Mouse (Mus musculus): ENCODE results near the gene Tbxas1.

Gene Tbxas1

DNA sequence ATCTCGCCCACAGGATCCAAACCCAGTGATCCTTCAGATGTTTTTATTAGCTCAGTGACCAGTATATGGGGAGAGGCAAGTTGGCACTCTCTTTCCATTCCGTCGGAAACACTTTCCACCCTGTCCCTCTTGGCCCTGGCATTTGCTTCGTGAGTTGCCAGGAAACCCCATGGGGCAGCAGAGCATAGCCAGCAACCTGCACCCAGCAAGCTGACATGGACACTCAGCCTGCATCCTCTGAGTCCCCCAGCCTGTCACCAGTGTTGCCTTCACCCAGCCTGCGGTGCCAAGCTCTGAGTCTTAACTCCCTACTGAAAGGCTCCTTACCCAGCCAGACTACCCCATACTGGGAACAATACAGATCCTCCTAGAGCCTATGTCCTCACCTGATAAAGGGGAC is 173.9 kb downstream of the Tbxas1 start:
- DNase-seq (ENCODE audit: low read depth, low spot score), result no peak

DNA sequence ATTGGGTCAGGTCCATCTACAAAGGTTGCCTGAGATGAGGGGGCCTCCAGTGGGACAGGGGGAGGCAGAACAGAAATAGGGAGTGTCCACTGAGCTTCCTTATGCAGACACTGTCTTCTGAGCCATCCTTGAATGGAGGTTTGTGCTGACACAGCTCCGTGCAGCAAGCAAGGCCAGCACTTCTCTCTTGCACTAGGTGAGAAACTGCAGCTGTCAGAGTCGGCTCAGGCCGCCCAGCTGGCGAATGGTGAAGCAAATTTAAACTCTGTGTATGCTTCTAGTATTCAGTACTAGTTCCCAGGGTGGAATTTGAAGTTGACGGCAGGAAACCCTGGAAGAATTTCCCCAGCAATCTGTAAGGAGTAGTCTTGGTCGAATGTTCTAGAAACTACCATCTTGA is 175.6 kb downstream of the Tbxas1 start:
- no peak for DNase-seq (ENCODE audit: low read depth, low spot score)

DNA sequence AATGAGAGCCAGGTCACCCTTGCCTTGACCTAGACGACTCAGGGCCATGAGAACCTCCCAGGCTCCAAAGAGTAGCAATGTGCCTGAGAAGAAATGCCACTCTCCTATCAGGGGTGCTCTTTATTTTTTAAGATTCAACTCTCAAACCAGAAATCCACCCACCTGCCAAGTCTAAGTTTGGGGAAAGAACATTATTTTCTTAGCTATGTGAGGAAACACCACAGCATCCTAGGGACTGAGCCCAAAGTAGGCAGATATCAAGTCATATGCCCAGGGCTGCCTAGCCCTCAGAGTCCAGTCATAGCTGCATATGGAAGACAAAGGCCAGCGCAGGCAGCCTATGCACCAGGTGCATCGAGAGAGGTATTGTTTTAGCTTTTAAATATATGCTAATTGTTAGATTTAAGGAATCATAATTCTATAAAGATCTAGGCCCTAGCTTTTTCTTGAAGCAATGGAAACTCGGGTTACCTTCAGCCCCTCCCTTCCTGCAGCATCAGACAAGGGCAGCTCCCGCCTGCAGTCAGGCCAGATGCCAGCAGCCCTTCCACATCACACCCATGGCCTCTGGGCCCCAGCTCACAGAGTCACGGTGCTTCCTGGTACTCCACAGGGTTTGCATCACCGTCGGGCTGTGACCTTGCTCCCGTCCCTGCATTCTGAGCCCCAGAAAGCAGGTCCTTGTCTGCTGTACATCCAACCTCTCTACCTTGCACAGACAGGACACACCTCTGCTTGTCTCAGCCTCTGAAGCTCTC is 176.8 kb downstream of the Tbxas1 start:
- no peak for DNase-seq (ENCODE audit: low read depth, low spot score)

DNA sequence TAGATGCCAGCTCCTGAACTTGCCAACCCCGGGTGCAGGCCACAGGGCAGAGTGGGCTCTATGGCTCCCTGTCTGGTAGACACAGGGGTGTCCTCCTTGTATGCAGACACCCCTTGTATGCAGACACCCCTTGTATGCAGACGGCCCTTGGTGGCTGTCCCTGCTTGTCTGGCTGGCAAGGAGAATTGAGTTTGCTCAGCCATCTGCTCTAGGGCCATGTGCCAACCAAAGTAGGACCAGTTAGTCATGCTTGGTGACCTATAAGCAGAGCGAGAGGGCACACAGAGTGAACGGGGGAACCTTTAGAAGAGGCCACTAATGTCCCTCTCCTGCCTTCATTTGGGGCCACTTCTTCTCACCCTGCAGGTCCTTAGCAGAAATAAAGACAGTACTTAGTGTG is 177.4 kb downstream of the Tbxas1 start:
- DNase-seq (ENCODE audit: low read depth, low spot score), result no peak

DNA sequence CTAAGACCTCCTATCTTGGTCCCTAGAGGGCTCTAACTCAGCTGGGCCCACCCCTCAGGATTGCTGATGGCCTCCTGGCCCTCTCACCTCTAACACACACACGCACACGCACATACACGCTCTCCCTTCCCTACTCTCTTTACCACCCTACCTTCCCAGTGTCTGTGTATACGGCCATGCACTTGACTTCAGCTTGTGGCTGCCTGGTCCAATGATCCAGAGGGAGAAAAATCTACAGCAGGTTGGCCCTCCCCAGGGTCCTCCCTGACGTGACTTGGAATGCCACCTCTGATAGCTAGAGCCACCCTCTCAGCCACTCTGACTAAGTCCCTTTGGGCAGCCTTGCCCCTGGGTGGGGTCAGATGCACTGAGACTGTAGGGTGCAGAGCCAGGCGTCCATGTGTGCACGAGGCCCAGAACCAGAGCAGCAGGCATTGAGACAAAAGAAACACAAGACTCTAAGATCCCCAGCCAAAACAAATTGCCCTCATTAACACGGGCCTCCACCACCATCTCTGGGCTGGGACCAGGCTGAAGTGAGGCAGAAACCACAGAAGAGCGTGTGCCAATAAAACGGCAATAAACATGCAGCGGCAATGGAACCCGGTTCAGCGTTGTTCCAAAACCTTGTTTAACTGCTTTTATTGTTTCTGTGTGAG is 179.1 kb downstream of the Tbxas1 start:
- DNase-seq (ENCODE audit: low read depth, low spot score), result no peak

DNA sequence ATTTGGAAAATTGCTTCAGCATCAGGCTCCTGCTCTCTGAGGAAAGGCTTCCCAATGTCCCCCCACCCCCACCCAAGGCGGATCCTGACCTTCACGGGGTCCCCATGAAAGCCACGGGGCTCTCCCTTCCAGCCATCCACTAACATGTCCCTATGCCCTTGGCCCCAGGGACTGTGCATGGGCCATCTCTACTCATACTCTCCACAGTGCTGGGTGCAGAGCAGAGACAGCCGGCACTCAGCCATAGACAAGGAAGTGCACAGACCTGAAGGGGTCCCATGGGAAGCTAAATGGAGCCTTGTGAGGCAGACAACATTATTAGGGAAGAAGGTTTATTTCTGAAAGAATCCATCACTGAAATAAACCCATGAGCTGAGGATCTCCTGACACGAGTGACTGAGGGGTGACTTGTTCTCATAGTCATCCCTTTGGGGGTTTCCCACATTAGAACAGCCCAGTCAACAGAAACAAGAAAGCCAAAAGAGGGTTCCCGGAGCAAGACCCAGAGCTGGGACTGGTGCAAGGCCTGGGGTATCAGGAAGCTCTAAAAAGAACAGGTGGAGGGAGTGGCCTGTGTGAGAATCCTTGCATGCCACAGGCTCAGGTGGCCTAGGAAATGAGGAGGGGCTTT is 179.8 kb downstream of the Tbxas1 start:
- DNase-seq (ENCODE audit: low read depth, low spot score), result no peak

- DNase-seq (ENCODE audit: low read depth, low spot score), result no peak
Measured at GRCm38 (mm10) chr6:39055831-39056261, 180.6 kb downstream of the Tbxas1 start.

GRCm38 (mm10) chr6:39057161-39057560 is 182.0 kb downstream of the Tbxas1 start:
- DNase-seq (ENCODE audit: low read depth, low spot score), result no peak

GRCm38 (mm10) chr6:39058389-39058788 is 183.2 kb downstream of the Tbxas1 start:
- DNase-seq (ENCODE audit: low read depth, low spot score), result no peak

- DNase-seq (ENCODE audit: low read depth, low spot score), result no peak
Measured at GRCm38 (mm10) chr6:39058936-39059335, 183.7 kb downstream of the Tbxas1 start.

DNA sequence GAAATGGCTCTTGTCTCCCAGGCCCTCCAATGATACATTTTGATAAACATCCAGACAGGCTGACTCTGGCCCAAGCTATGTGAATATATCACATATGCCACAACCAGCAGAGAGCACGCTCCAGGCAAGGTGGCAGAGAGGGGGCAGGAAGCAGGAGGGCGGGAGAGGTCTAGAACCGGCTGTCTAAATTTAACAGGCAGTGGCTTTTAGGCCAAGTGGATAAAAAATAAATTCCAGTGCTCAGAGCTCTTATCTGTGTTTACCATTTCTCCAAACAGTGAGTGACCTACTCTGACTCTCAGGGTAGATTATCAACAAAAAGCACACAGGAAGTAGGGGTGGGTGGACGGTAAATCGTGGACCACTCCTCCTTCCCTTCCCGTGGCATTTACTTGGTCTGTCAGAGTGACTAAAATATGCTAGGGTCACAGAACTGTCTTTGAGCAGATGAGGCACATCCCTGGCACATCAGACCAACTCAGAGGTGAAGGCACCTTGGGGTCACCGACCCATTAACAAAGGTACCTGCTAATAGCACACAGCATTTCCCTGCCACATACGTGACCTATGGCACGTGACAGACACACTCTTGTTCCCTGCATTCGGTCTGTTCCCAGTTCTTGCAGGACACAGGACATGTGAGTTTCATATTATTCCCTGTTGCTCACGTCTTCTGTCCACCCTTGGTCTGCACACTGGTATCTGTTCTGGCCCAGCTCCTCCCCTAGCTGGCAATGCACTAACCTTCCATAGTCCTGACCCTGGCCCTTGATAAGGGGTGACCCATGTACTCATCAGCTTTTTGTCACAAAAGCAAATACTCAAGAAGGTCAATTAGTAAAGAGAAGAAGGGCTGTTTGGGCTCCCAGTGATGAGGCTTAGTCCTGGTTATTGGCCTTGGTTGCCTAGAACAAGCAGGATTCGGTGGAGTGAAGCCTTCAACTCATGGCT is 184.6 kb downstream of the Tbxas1 start:
- no peak for DNase-seq (ENCODE audit: low read depth, low spot score)

GRCm38 (mm10) chr6:39061180-39061579 is 186.0 kb downstream of the Tbxas1 start:
- DNase-seq (ENCODE audit: low read depth, low spot score), result no peak

GRCm38 (mm10) chr6:39063541-39063940 is 188.3 kb downstream of the Tbxas1 start:
- no peak for DNase-seq (ENCODE audit: low read depth, low spot score)

- DNase-seq (ENCODE audit: low read depth, low spot score), result peak; percentile 82
Measured at GRCm38 (mm10) chr6:39066935-39067578, 191.9 kb downstream of the Tbxas1 start.

DNA sequence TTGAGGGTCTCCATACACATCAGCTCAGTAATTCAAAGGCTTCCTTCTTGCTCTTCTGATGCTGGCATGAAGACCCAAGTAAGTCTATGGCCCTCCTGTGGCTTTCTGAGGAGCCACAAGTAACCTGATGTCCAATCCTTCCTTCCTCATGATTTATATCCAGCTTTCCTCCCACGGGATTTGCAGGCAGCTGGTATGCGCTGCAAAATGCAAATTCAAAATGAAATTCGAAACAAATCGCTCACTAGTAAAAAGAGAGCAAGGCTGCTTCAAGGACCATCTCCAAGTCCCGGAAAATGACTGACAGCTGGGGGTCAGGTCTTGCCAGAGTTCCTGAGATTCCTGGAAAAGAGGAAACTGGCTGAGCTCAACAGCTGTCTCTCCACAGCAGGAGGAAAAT is 197.5 kb downstream of the Tbxas1 start:
- no peak for DNase-seq (ENCODE audit: low read depth, low spot score)

- DNase-seq (ENCODE audit: low read depth, low spot score), result no peak
Measured at GRCm38 (mm10) chr6:39074186-39074585, 199.0 kb downstream of the Tbxas1 start.

GRCm38 (mm10) chr6:39076498-39076897 is 201.3 kb downstream of the Tbxas1 start:
- DNase-seq (ENCODE audit: low read depth, low spot score), result no peak

DNA sequence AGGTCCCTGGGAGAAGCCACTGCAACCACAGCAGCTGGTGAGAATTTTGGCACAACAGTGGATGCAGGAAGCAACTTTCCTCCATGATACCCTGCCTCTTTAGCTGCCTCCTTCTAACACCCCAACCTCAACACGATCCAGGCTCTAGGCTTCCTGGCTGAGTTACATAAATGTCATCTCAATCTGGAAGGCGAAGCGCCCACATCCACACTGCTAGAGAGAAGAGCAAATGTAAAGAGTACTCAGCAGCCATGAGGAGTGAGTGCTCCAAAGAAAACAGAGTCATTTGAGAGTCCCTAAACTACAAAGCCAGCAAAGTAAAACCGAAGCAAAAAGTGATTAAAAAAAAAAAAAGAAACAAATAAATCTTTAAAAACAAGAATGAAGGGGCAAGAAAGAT is 229.4 kb downstream of the Tbxas1 start:
- DNase-seq (ENCODE audit: low read depth, low spot score), result no peak

GRCm38 (mm10) chr6:39106812-39107211 is 231.6 kb downstream of the Tbxas1 start:
- DNase-seq (ENCODE audit: low read depth, low spot score), result no peak

GRCm38 (mm10) chr6:39112701-39113100 is 237.5 kb downstream of the Tbxas1 start:
- no peak for DNase-seq (ENCODE audit: low read depth, low spot score)

- DNase-seq (ENCODE audit: low read depth, low spot score), result no peak
Measured at GRCm38 (mm10) chr6:39113141-39113540, 237.9 kb downstream of the Tbxas1 start.
